Mouse (Mus musculus): ENCODE data around the gene Pabpc4. TPM values are rescaled to one million over a fixed set of nuclear protein-coding genes. Genes with fewer than 3 reads are reported as not detected.
"Not testable (repeated sequence)": the region's sequence is repeated elsewhere in the genome, so short reads cannot be mapped to it uniquely, and the experiment has no call there.

The Pabpc4 gene
- polyA plus RNA-seq, 1 experiment from 2014 or later: 33.2 TPM

- TF ChIP-seq CTCF (IDR thresholded peaks at IDR 0.05; ENCODE audit: low read depth): no peak
- TF ChIP-seq EP300 (IDR thresholded peaks at IDR 0.05; ENCODE audit: low read depth): no peak
Observed at GRCm38 (mm10) chr4:123260071-123260746, 1.9 kb upstream of the Pabpc4 start.

GRCm38 (mm10) chr4:123271063-123271462 lies 8.9 kb downstream of the Pabpc4 start:
- Histone ChIP-seq H3K36me3 (replicated peaks; ENCODE audit: insufficient read depth, low read length) (no peaks in the 10 kb centered on the region), H3K4me3 (ENCODE audit: low read depth, low read length) (no peak overlapping the region), H3K27ac (ENCODE audit: low read depth) (no peak overlapping the region), H3K4me2 (ENCODE audit: low read depth, low read length) (no peak overlapping the region), H3K27me3 (ENCODE audit: insufficient read depth, low read length) (no peaks in the 10 kb centered on the region), H3K9me3 (ENCODE audit: low read length) (no peaks in the 10 kb centered on the region), H3K9ac (replicated peaks) (no peak overlapping the region), H3K4me1 (ENCODE audit: insufficient read depth) (no peaks in the 10 kb centered on the region)
- no peak for ATAC-seq
- TF ChIP-seq CTCF (IDR thresholded peaks at IDR 0.05; ENCODE audit: low read depth) (peak; percentile 40), EP300 (IDR thresholded peaks at IDR 0.05; ENCODE audit: low read depth) (no peak)
- WGBS (ENCODE audit: insufficient replicate concordance): 83% methylated on average over 3 of the region's 3 CpGs
- no peak for DNase-seq

More at GRCm38 (mm10) chr4:123260071-123260746, 1.9 kb upstream of the Pabpc4 start:
- no peak for DNase-seq
- H3K27ac ChIP-seq (ENCODE audit: low read depth): no peak overlapping the region
- no peak overlapping the region for H3K4me2 ChIP-seq (ENCODE audit: low read depth, low read length)
- no peaks in the 10 kb centered on the region for H3K27me3 ChIP-seq (ENCODE audit: insufficient read depth, low read length)
- H3K4me3 ChIP-seq (ENCODE audit: low read depth, low read length): no peak overlapping the region
- H3K9me3 ChIP-seq (ENCODE audit: low read length): no peaks in the 10 kb centered on the region
- H3K9ac ChIP-seq (replicated peaks): no peak overlapping the region
- ATAC-seq: no peak
- no peaks in the 10 kb centered on the region for H3K4me1 ChIP-seq (ENCODE audit: insufficient read depth)
- H3K36me3 ChIP-seq (replicated peaks; ENCODE audit: insufficient read depth, low read length): no peaks in the 10 kb centered on the region
- WGBS (ENCODE audit: insufficient replicate concordance): 30% methylated on average over 8 of the region's 8 CpGs

- 58% methylated on average over 3 of the region's 3 CpGs for WGBS (ENCODE audit: insufficient replicate concordance)
- Histone ChIP-seq H3K9ac (replicated peaks) (no peak overlapping the region), H3K27me3 (ENCODE audit: insufficient read depth, low read length) (no peaks in the 10 kb centered on the region), H3K4me1 (ENCODE audit: insufficient read depth) (peaks cover 21% of the 10 kb centered on the region), H3K4me3 (ENCODE audit: low read depth, low read length) (no peak overlapping the region), H3K9me3 (ENCODE audit: low read length) (no peaks in the 10 kb centered on the region), H3K27ac (ENCODE audit: low read depth) (no peak overlapping the region), H3K4me2 (ENCODE audit: low read depth, low read length) (no peak overlapping the region), H3K36me3 (replicated peaks; ENCODE audit: insufficient read depth, low read length) (peaks cover 3% of the 10 kb centered on the region; the same call in 1 of the 2 replicates)
- DNase-seq (no peak), ATAC-seq (no peak)
- TF ChIP-seq EP300 (IDR thresholded peaks at IDR 0.05; ENCODE audit: low read depth) (no peak), CTCF (IDR thresholded peaks at IDR 0.05; ENCODE audit: low read depth) (no peak)
Observed at GRCm38 (mm10) chr4:123280117-123280516, 18.0 kb downstream of the Pabpc4 start.

GRCm38 (mm10) chr4:123282500-123282899 lies 20.3 kb downstream of the Pabpc4 start:
- Histone ChIP-seq H3K9ac (replicated peaks) (peak overlapping the region; percentile 73), H3K27ac (ENCODE audit: low read depth) (peak overlapping the region; percentile 77), H3K4me3 (ENCODE audit: low read depth, low read length) (peak overlapping the region; percentile 68), H3K9me3 (ENCODE audit: low read length) (no peaks in the 10 kb centered on the region), H3K36me3 (replicated peaks; ENCODE audit: insufficient read depth, low read length) (peaks cover 23% of the 10 kb centered on the region), H3K4me2 (ENCODE audit: low read depth, low read length) (peak overlapping the region; percentile 83; the same call in 1 of the 2 replicates), H3K4me1 (ENCODE audit: insufficient read depth) (peaks cover 34% of the 10 kb centered on the region), H3K27me3 (ENCODE audit: insufficient read depth, low read length) (no peaks in the 10 kb centered on the region)
- ATAC-seq (peak; percentile 91), DNase-seq (peak; percentile 95)
- TF ChIP-seq CTCF (IDR thresholded peaks at IDR 0.05; ENCODE audit: low read depth): peak; percentile 98
- peak; percentile 33; the same call in 1 of the 2 replicates for TF ChIP-seq EP300 (IDR thresholded peaks at IDR 0.05; ENCODE audit: low read depth)
- WGBS (ENCODE audit: insufficient replicate concordance): under 1% methylated on average over 25 of the region's 25 CpGs

GRCm38 (mm10) chr4:123282915-123283674 lies 20.9 kb downstream of the Pabpc4 start:
- peaks cover 37% of the 10 kb centered on the region for H3K4me1 ChIP-seq (ENCODE audit: insufficient read depth)
- H3K27me3 ChIP-seq (ENCODE audit: insufficient read depth, low read length); H3K9me3 ChIP-seq (ENCODE audit: low read length): not testable (repeated sequence)
- H3K4me3 ChIP-seq (ENCODE audit: low read depth, low read length): peak overlapping the region; percentile 68
- peak overlapping the region; percentile 77 for H3K27ac ChIP-seq (ENCODE audit: low read depth)
- DNase-seq (peak; percentile 50), ATAC-seq (peak; percentile 66)
- 0% methylated on average over 29 of the region's 55 CpGs for WGBS (ENCODE audit: insufficient replicate concordance)
- H3K4me2 ChIP-seq (ENCODE audit: low read depth, low read length): peak overlapping the region; percentile 83
- H3K36me3 ChIP-seq (replicated peaks; ENCODE audit: insufficient read depth, low read length): peaks cover 28% of the 10 kb centered on the region
- peak overlapping the region; percentile 73 for H3K9ac ChIP-seq (replicated peaks)

GRCm38 (mm10) chr4:123283675-123284064 lies 21.5 kb downstream of the Pabpc4 start:
- Histone ChIP-seq H3K9ac (replicated peaks) (peak overlapping the region; percentile 73), H3K36me3 (replicated peaks; ENCODE audit: insufficient read depth, low read length) (peaks cover 34% of the 10 kb centered on the region), H3K4me1 (ENCODE audit: insufficient read depth) (peaks cover 37% of the 10 kb centered on the region), H3K4me2 (ENCODE audit: low read depth, low read length) (peak overlapping the region; percentile 83), H3K27ac (ENCODE audit: low read depth) (peak overlapping the region; percentile 81), H3K4me3 (ENCODE audit: low read depth, low read length) (peak overlapping the region; percentile 68)
- H3K9me3 ChIP-seq (ENCODE audit: low read length); H3K27me3 ChIP-seq (ENCODE audit: insufficient read depth, low read length): not testable (repeated sequence)
- DNase-seq (peak; percentile 46), ATAC-seq (peak; percentile 20)
- 2% methylated on average over 12 of the region's 15 CpGs for WGBS (ENCODE audit: insufficient replicate concordance)

Measured in liver, postnatal 0 days (tissue).